Mouse (Mus musculus): ENCODE measurements at regions not wholly inside any gene's neighbourhood (a gene's known extent, or its start where the extent isn't known, plus 50 kb on each side); places are given as distances from the start of the nearest gene placed in this dataset.

DNA sequence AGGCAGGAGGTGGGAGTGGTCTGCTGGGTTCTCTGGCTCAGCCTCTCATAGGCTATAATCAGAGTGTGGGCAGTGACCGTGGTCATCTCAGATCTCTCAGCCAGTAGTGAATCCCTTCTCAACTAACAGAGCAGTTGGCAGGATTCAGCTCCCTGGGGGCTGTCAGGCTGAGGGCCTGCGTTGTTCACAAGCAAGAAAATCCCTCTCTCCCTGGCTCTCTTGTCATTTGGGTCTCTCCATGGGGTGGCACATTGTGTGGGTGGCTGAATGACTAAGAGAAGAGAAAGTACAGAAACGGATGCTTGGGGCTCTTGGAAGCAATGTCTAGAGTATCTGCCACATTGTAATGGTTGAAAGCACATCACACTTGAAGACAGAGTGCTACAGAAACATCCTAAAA lies 542.0 kb upstream of the Adam5 start:
- TF ChIP-seq CTCF (IDR thresholded peaks at IDR 0.05; ENCODE audit: extremely low read depth, insufficient read depth, low read length) (no peak), POLR2A (IDR thresholded peaks at IDR 0.05; ENCODE audit: extremely low read depth, insufficient read depth, low read length) (no peak)
